Mouse (Mus musculus) liver, embryonic 13.5 days (tissue): ENCODE measurements around the gene Nrbp1. TPM values are rescaled to one million over a fixed set of nuclear protein-coding genes. Genes with fewer than 3 reads are reported as not detected.

Experiments
- ATAC-seq: fragments of 200-750 bp; cut with Nextera tagmentation; 2 replicates; pipeline ENCODE4 v1.8.0; 2017; ENCODE audit warnings: low read depth, mild to moderate bottlenecking, moderate number of reproducible peaks, moderate library complexity
- DNase-seq: peaks from one replicate; pipeline ENCODE4 v3.0.0; 2022
- H3K27ac ChIP-seq: fragments of 300-500 bp; sonication (generic); 2 replicates; pipeline ENCODE4 v1.5.1; 2015; ENCODE audit warnings: moderate library complexity, mild to moderate bottlenecking, inconsistent platforms
- H3K27me3 ChIP-seq: fragments of 300-500 bp; sonication (generic); 2 replicates; pipeline ENCODE4 v1.6.1; 2015; ENCODE audit warnings: mild to moderate bottlenecking, inconsistent platforms
- H3K36me3 ChIP-seq: fragments of 300-500 bp; sonication (generic); 2 replicates; pipeline ENCODE4 v1.6.1; 2015; ENCODE audit warnings: mild to moderate bottlenecking, inconsistent platforms
- H3K4me1 ChIP-seq: fragments of 300-500 bp; sonication (generic); replicated peaks from 2 replicates; pipeline ENCODE4 v1.6.1; 2015; ENCODE audit warnings: inconsistent platforms
- H3K4me2 ChIP-seq: fragments of 300-500 bp; sonication (generic); 2 replicates; pipeline ENCODE4 v1.6.1; 2015; ENCODE audit warnings: inconsistent platforms, mild to moderate bottlenecking, moderate library complexity
- H3K4me3 ChIP-seq: fragments of 300-500 bp; sonication (generic); replicated peaks from 2 replicates; pipeline ENCODE4 v1.5.1; 2015; ENCODE audit warnings: mild to moderate bottlenecking, inconsistent platforms
- H3K9ac ChIP-seq: fragments of 300-500 bp; sonication (generic); 2 replicates; pipeline ENCODE4 v1.6.1; 2015; ENCODE audit warnings: mild to moderate bottlenecking, inconsistent platforms
- H3K9me3 ChIP-seq: fragments of 300-500 bp; sonication (generic); replicated peaks from 2 replicates; pipeline ENCODE4 v1.6.1; 2016; ENCODE audit warnings: inconsistent platforms
- WGBS: fragments of 180-500 bp; shearing (Covaris S2); methylation state at CpG from one replicate; pipeline ENCODE4 v1.1.7; 2015; ENCODE audit not compliant: insufficient replicate concordance; 5-methylcytosine and 5-hydroxymethylcytosine counted together
- polyA plus RNA-seq: library from polyadenylated mRNA; unstranded; fragments of >200 nt; fragmentation: Nextera tagmentation; extraction: Ambion mirVana; gene quantifications from 2 replicates; pipeline ENCODE4 v1.2.1, GENCODE M21; 2015

Gene Nrbp1
- polyA plus RNA-seq, 1 experiment from 2014 or later = 47.7 TPM

- peaks cover 29% of the 10 kb centered on the region for H3K4me1 ChIP-seq
- ATAC-seq = peak; percentile 78
- no peaks in the 10 kb centered on the region for H3K9me3 ChIP-seq
- H3K4me2 ChIP-seq = peak within 1 kb of the TSS; percentile 68
- DNase-seq = peak; percentile 32
- H3K27me3 ChIP-seq = no peaks in the 10 kb centered on the region
- H3K4me3 ChIP-seq = peak within 1 kb of the TSS; percentile 53
- 62% methylated on average over 47 of the region's 47 CpGs for WGBS
- H3K36me3 ChIP-seq = peaks cover 73% of the 10 kb centered on the region
- H3K9ac ChIP-seq = peak within 1 kb of the TSS; percentile 36; the same call in 1 of the 2 replicates
- no peak within 1 kb of the TSS for H3K27ac ChIP-seq
Measured at GRCm38 (mm10) chr5:31251541-31252101, 11.0 kb downstream of the Nrbp1 start, which contains the start of gene Krtcap3. Gene Krtcap3, plus strand, starts transcription at chr5:31251691.

GRCm38 (mm10) chr5:31252151-31252550, 11.5 kb downstream of the Nrbp1 start:
- Histone ChIP-seq H3K9ac (0 out of 2 replicates have a peak overlapping the region, but pooled peaks have one; percentile 36), H3K36me3 (peaks cover 68% of the 10 kb centered on the region), H3K27ac (no peak overlapping the region), H3K9me3 (no peaks in the 10 kb centered on the region), H3K4me2 (peak overlapping the region; percentile 68), H3K4me1 (peaks cover 29% of the 10 kb centered on the region), H3K4me3 (peak overlapping the region; percentile 53), H3K27me3 (no peaks in the 10 kb centered on the region)
- no peak for ATAC-seq
- WGBS = 70% methylated on average over 10 of the region's 10 CpGs
- no peak for DNase-seq

GRCm38 (mm10) chr5:31252795-31253545, 12.3 kb downstream of the Nrbp1 start:
- no peaks in the 10 kb centered on the region for H3K27me3 ChIP-seq
- H3K4me2 ChIP-seq = no peak overlapping the region
- no peak for DNase-seq
- peaks cover 60% of the 10 kb centered on the region for H3K36me3 ChIP-seq
- WGBS = 79% methylated on average over 16 of the region's 16 CpGs
- peaks cover 29% of the 10 kb centered on the region for H3K4me1 ChIP-seq
- ATAC-seq = no peak
- H3K4me3 ChIP-seq = no peak overlapping the region
- no peak overlapping the region for H3K9ac ChIP-seq
- H3K27ac ChIP-seq = no peak overlapping the region
- no peaks in the 10 kb centered on the region for H3K9me3 ChIP-seq

- Histone ChIP-seq H3K4me3 (no peak overlapping the region), H3K27ac (no peak overlapping the region), H3K9me3 (no peaks in the 10 kb centered on the region), H3K4me2 (no peak overlapping the region), H3K9ac (no peak overlapping the region), H3K4me1 (peaks cover 29% of the 10 kb centered on the region), H3K27me3 (no peaks in the 10 kb centered on the region), H3K36me3 (peaks cover 52% of the 10 kb centered on the region)
- DNase-seq = no peak
- ATAC-seq = no peak
- 85% methylated on average over 8 of the region's 8 CpGs for WGBS
Measured at GRCm38 (mm10) chr5:31253806-31254205, 13.1 kb downstream of the Nrbp1 start.

- H3K9ac ChIP-seq = no peak overlapping the region
- peaks cover 45% of the 10 kb centered on the region for H3K36me3 ChIP-seq
- DNase-seq = no peak
- peaks cover 29% of the 10 kb centered on the region for H3K4me1 ChIP-seq
- no peaks in the 10 kb centered on the region for H3K9me3 ChIP-seq
- no peak overlapping the region for H3K4me3 ChIP-seq
- ATAC-seq = no peak
- no peak overlapping the region for H3K27ac ChIP-seq
- WGBS = 67% methylated on average over 7 of the region's 7 CpGs
- H3K4me2 ChIP-seq = no peak overlapping the region
- H3K27me3 ChIP-seq = no peaks in the 10 kb centered on the region
Measured at GRCm38 (mm10) chr5:31254452-31254851, 13.8 kb downstream of the Nrbp1 start.

GRCm38 (mm10) chr5:31254901-31255300, 14.2 kb downstream of the Nrbp1 start:
- ATAC-seq (0 out of 2 replicates have a peak, but pooled peaks have one; percentile 24), DNase-seq (no peak)
- 60% methylated on average over 8 of the region's 8 CpGs for WGBS
- Histone ChIP-seq H3K27ac (no peak overlapping the region), H3K9me3 (no peaks in the 10 kb centered on the region), H3K4me3 (no peak overlapping the region), H3K4me1 (peaks cover 29% of the 10 kb centered on the region), H3K27me3 (no peaks in the 10 kb centered on the region), H3K36me3 (peaks cover 41% of the 10 kb centered on the region), H3K9ac (no peak overlapping the region), H3K4me2 (no peak overlapping the region)

- Histone ChIP-seq H3K4me3 (no peak overlapping the region), H3K4me1 (peaks cover 29% of the 10 kb centered on the region), H3K36me3 (peaks cover 36% of the 10 kb centered on the region), H3K27ac (no peak overlapping the region), H3K9ac (no peak overlapping the region), H3K4me2 (no peak overlapping the region), H3K9me3 (no peaks in the 10 kb centered on the region), H3K27me3 (no peaks in the 10 kb centered on the region)
- DNase-seq = no peak
- ATAC-seq = no peak
- WGBS = 83% methylated on average over 2 of the region's 2 CpGs
Measured at GRCm38 (mm10) chr5:31255381-31255780, 14.7 kb downstream of the Nrbp1 start.

- H3K9ac ChIP-seq = no peak overlapping the region
- H3K4me1 ChIP-seq = peaks cover 26% of the 10 kb centered on the region
- no peak overlapping the region for H3K27ac ChIP-seq
- no peaks in the 10 kb centered on the region for H3K27me3 ChIP-seq
- H3K4me3 ChIP-seq = no peak overlapping the region
- no peaks in the 10 kb centered on the region for H3K9me3 ChIP-seq
- H3K36me3 ChIP-seq = peaks cover 30% of the 10 kb centered on the region
- no peak overlapping the region for H3K4me2 ChIP-seq
- ATAC-seq = no peak
- WGBS = 71% methylated on average over 2 of the region's 2 CpGs
- DNase-seq = no peak
Measured at GRCm38 (mm10) chr5:31255971-31256370, 15.3 kb downstream of the Nrbp1 start.

GRCm38 (mm10) chr5:31257616-31258015, 17.0 kb downstream of the Nrbp1 start:
- peaks cover 17% of the 10 kb centered on the region for H3K4me1 ChIP-seq
- H3K27me3 ChIP-seq = no peaks in the 10 kb centered on the region
- ATAC-seq = no peak
- no peak overlapping the region for H3K9ac ChIP-seq
- H3K9me3 ChIP-seq = no peaks in the 10 kb centered on the region
- no peak overlapping the region for H3K4me2 ChIP-seq
- DNase-seq = no peak
- H3K4me3 ChIP-seq = no peak overlapping the region
- H3K36me3 ChIP-seq = peaks cover 14% of the 10 kb centered on the region
- H3K27ac ChIP-seq = no peak overlapping the region
- WGBS = 70% methylated on average over 11 of the region's 11 CpGs

- WGBS = 74% methylated on average over 7 of the region's 7 CpGs
Measured at GRCm38 (mm10) chr5:31266101-31266500, 25.4 kb downstream of the Nrbp1 start.

GRCm38 (mm10) chr5:31267686-31268085, 27.0 kb downstream of the Nrbp1 start:
- H3K27me3 ChIP-seq = no peaks in the 10 kb centered on the region
- H3K9ac ChIP-seq = no peak overlapping the region
- H3K36me3 ChIP-seq = peaks cover 5% of the 10 kb centered on the region; the same call in 1 of the 2 replicates
- H3K9me3 ChIP-seq = no peaks in the 10 kb centered on the region
- DNase-seq (no peak), ATAC-seq (no peak)
- H3K27ac ChIP-seq = no peak overlapping the region
- H3K4me2 ChIP-seq = no peak overlapping the region
- H3K4me3 ChIP-seq = no peak overlapping the region
- 59% methylated on average over 6 of the region's 6 CpGs for WGBS
- H3K4me1 ChIP-seq = no peaks in the 10 kb centered on the region

More at GRCm38 (mm10) chr5:31266101-31266500, 25.4 kb downstream of the Nrbp1 start:
- Histone ChIP-seq H3K4me2 (no peak overlapping the region), H3K9me3 (no peaks in the 10 kb centered on the region), H3K4me1 (no peaks in the 10 kb centered on the region), H3K9ac (no peak overlapping the region), H3K27me3 (no peaks in the 10 kb centered on the region), H3K36me3 (peaks cover 5% of the 10 kb centered on the region; the same call in 1 of the 2 replicates), H3K4me3 (no peak overlapping the region), H3K27ac (no peak overlapping the region)
- DNase-seq (no peak), ATAC-seq (no peak)
